Mouse (Mus musculus): ENCODE results near the gene H2al1c. TPM values are rescaled to one million over a fixed set of nuclear protein-coding genes. Genes with fewer than 3 reads are reported as not detected.

The H2al1c gene
- not detected in 2 replicates for polyA plus RNA-seq (2015; fragmentation: Nextera tagmentation; extraction: Ambion mirVana)

DNA sequence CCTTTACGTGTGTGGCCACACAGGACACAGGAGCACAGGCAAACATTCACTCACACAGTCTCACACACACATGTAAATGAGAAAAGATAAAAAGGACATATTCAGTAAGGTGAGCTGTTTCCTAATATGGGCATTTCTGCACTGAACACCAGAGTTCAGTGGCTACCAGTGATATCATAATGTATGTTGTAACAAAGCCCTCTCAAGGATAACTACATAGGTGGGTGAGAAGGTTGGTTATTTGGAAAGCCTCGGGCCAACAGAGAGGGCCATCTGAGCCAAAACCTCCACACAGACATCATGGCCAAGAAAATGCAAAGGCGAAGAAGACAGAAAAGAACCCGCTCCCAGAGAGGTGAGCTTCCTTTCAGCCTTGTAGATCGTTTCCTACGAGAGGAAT is at the start of gene H2al1c:
H2al1c (plus strand) TSS at position 301 of the 400 bp plus-strand sequence.

GRCm38 (mm10) chrX:11298957-11299356 is 6.5 kb upstream of the H2al1c start, which contains the start of gene H2al1a:
Gene H2al1a (plus strand): TSS chrX:11299257.

DNA sequence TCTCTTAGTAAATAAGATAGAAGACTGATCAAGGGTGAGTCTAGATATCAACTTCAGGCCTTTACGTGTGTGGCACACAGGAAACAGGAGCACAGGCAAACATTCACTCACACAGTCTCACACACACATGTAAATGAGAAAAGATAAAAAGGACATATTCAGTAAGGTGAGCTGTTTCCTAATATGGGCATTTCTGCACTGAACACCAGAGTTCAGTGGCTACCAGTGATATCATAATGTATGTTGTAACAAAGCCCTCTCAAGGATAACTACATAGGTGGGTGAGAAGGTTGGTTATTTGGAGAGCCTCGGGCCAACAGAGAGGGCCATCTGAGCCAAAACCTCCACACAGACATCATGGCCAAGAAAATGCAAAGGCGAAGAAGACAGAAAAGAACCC is 3.3 kb upstream of the H2al1c start, which contains the start of gene H2al1b:
H2al1b (plus strand) TSS at position 301 of the 400 bp plus-strand sequence.

GRCm38 (mm10) chrX:11308524-11308923 is 3.1 kb downstream of the H2al1c start, which contains the start of gene H2al1d:
Gene H2al1d (plus strand): TSS chrX:11308824.

GRCm38 (mm10) chrX:11311634-11312033 is 6.2 kb downstream of the H2al1c start, which contains the start of gene H2al1e:
Gene H2al1e (plus strand): TSS chrX:11311934.

DNA sequence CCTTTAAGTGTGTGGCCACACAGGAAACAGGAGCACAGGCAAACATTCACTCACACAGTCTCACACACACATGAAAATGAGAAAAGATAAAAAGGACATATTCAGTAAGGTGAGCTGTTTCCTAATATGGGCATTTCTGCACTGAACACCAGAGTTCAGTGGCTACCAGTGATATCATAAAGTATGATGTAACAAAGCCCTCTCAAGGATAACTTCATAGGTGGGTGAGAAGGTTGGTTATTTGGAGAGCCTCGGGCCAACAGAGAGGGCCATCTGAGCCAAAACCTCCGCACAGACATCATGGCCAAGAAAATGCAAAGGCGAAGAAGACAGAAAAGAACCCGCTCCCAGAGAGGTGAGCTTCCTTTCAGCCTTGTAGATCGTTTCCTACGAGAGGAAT is 9.4 kb downstream of the H2al1c start, which contains the start of gene H2al1f:
H2al1f (plus strand) TSS at position 301 of the 400 bp plus-strand sequence.

DNA sequence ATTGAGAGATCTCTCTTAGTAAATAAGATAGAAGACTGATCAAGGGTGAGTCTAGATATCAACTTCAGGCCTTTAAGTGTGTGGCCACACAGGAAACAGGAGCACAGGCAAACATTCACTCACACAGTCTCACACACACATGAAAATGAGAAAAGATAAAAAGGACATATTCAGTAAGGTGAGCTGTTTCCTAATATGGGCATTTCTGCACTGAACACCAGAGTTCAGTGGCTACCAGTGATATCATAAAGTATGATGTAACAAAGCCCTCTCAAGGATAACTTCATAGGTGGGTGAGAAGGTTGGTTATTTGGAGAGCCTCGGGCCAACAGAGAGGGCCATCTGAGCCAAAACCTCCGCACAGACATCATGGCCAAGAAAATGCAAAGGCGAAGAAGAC is 12.5 kb downstream of the H2al1c start, which contains the start of gene H2al1g:
H2al1g (plus strand) TSS at position 301 of the 400 bp plus-strand sequence.

GRCm38 (mm10) chrX:11321192-11321591 is 15.7 kb downstream of the H2al1c start, which contains the start of gene H2al1h:
Gene H2al1h (plus strand): TSS chrX:11321492.

DNA sequence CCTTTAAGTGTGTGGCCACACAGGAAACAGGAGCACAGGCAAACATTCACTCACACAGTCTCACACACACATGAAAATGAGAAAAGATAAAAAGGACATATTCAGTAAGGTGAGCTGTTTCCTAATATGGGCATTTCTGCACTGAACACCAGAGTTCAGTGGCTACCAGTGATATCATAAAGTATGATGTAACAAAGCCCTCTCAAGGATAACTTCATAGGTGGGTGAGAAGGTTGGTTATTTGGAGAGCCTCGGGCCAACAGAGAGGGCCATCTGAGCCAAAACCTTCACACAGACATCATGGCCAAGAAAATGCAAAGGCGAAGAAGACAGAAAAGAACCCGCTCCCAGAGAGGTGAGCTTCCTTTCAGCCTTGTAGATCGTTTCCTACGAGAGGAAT is 18.9 kb downstream of the H2al1c start, which contains the start of gene H2al1i:
H2al1i (plus strand) TSS at position 301 of the 400 bp plus-strand sequence.

GRCm38 (mm10) chrX:11327522-11327921 is 22.1 kb downstream of the H2al1c start, which contains the start of gene H2al1j:
Gene H2al1j (plus strand): TSS chrX:11327822.

Other genes starting within 250 kb of the H2al1c start
- gene H2al1a, start 6.4 kb upstream of the H2al1c start, polyA plus RNA-seq (2015; fragmentation: Nextera tagmentation; extraction: Ambion mirVana) = not detected in 2 replicates
- not detected in 2 replicates for gene H2al1b, start 3.2 kb upstream of the H2al1c start, polyA plus RNA-seq (2015; fragmentation: Nextera tagmentation; extraction: Ambion mirVana)
- not detected in 2 replicates for gene H2al1d, start 3.2 kb downstream of the H2al1c start, polyA plus RNA-seq (2015; fragmentation: Nextera tagmentation; extraction: Ambion mirVana)
- gene H2al1e, start 6.3 kb downstream of the H2al1c start, polyA plus RNA-seq (2015; fragmentation: Nextera tagmentation; extraction: Ambion mirVana) = not detected in 2 replicates
- gene H2al1f, start 9.5 kb downstream of the H2al1c start, polyA plus RNA-seq (2015; fragmentation: Nextera tagmentation; extraction: Ambion mirVana) = not detected in 2 replicates
- gene H2al1g, start 12.6 kb downstream of the H2al1c start, polyA plus RNA-seq (2015; fragmentation: Nextera tagmentation; extraction: Ambion mirVana) = not detected in 2 replicates
- not detected in 2 replicates for gene H2al1h, start 15.8 kb downstream of the H2al1c start, polyA plus RNA-seq (2015; fragmentation: Nextera tagmentation; extraction: Ambion mirVana)
- gene H2al1i, start 19.0 kb downstream of the H2al1c start, polyA plus RNA-seq (2015; fragmentation: Nextera tagmentation; extraction: Ambion mirVana) = not detected in 2 replicates
- not detected in 2 replicates for gene H2al1j, start 22.2 kb downstream of the H2al1c start, polyA plus RNA-seq (2015; fragmentation: Nextera tagmentation; extraction: Ambion mirVana)

Data from neural tube, postnatal 0 days (tissue).